ENCODE assay signal across 8 mouse cellular contexts in the genomic region with DNA sequence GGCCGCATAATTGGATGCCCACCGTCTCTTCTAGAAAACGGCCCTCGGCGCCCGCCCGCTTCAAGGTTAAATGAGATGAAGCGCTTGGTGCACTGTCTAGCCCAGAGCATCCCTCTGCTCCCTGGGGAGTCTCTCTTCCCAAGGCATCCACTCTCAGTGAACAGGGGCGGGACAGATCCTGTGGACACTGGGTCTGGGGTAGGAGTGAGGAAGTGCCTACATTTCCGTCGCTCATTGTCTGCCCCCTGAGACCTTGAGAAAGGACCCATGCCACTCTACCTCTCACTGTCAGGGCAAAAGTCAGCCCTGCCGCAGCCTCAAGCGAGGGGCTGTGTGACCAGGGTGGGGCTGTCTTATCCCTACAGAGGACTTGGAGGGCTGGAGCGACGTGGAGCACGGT. TPM values are rescaled to one million over a fixed set of nuclear protein-coding genes. Genes with fewer than 3 reads are reported as not detected.
DNase-seq lines count a peak whose midpoint lies in the region; ATAC-seq and TF ChIP-seq lines count a peak whose summit lies in the region.

No protein-coding gene starts in this region.

- no peak for TF ChIP-seq CTCF in E14TG2a.4 (conservative IDR thresholded peaks at IDR 0.05; ENCODE audit: low read length)
- TF ChIP-seq CTCF in forebrain, postnatal 0 days (IDR thresholded peaks at IDR 0.05; ENCODE audit: low read depth) = no peak
- no peak for TF ChIP-seq CTCF in thymus, adult 2 months (IDR thresholded peaks at IDR 0.05; ENCODE audit: borderline replicate concordance, control insufficient read depth, extremely low read depth, insufficient read depth, low read length, poor library complexity)

- no peak for TF ChIP-seq POLR2A in thymus, adult 2 months (IDR thresholded peaks at IDR 0.05; ENCODE audit: control insufficient read depth, extremely low read depth, insufficient read depth, low read length, poor library complexity)

- peak overlapping the region; percentile 18; the same call in 1 of the 2 replicates for H3K9ac ChIP-seq in forebrain, postnatal 0 days
- no peak overlapping the region for H3K9ac ChIP-seq in liver, embryonic 15.5 days

- peak overlapping the region; percentile 50 for H3K4me3 ChIP-seq in heart, embryonic 10.5 days
- peak overlapping the region; percentile 72 for H3K4me3 ChIP-seq in E14TG2a.4 (replicated peaks; ENCODE audit: low read length)
- peak overlapping the region; percentile 29 for H3K4me3 ChIP-seq in forebrain, postnatal 0 days (ENCODE audit: low read depth, low read length)
- H3K4me3 ChIP-seq in liver, embryonic 15.5 days (replicated peaks) = peak overlapping the region; percentile 17; the same call in 1 of the 2 replicates
- no peak overlapping the region for H3K4me3 ChIP-seq in thymus, adult 2 months (ENCODE audit: control insufficient read depth, insufficient read depth, low read length)

- WGBS in heart, embryonic 10.5 days = 1% methylated on average over 16 of the region's 16 CpGs
- 2% methylated on average over 16 of the region's 16 CpGs for WGBS in forebrain, postnatal 0 days
- WGBS in liver, embryonic 15.5 days (ENCODE audit: insufficient replicate concordance) = 3% methylated on average over 16 of the region's 16 CpGs
- WGBS in thymus, adult 2 months = 10% methylated on average over 16 of the region's 16 CpGs

- no peak for ATAC-seq in forebrain, postnatal 0 days
- no peak for ATAC-seq in liver, embryonic 15.5 days (ENCODE audit: insufficient read depth)

- H3K27ac ChIP-seq in heart, embryonic 10.5 days = no peak overlapping the region
- H3K27ac ChIP-seq in forebrain, postnatal 0 days (ENCODE audit: low read depth, low read length) = no peak overlapping the region
- no peak overlapping the region for H3K27ac ChIP-seq in liver, embryonic 15.5 days (replicated peaks)
- H3K27ac ChIP-seq in thymus, adult 2 months (ENCODE audit: control insufficient read depth, insufficient read depth, low read length) = no peak overlapping the region

- peaks cover 90% of the 10 kb centered on the region for H3K27me3 ChIP-seq in heart, embryonic 10.5 days (ENCODE audit: insufficient read depth, poor library complexity, severe bottlenecking)
- H3K27me3 ChIP-seq in E14TG2a.4 (ENCODE audit: insufficient read depth, low read length) = peaks cover 57% of the 10 kb centered on the region
- H3K27me3 ChIP-seq in forebrain, postnatal 0 days (ENCODE audit: insufficient read depth, low read length) = peaks cover 35% of the 10 kb centered on the region
- H3K27me3 ChIP-seq in liver, embryonic 15.5 days = peaks cover 95% of the 10 kb centered on the region
- H3K27me3 ChIP-seq in thymus, adult 2 months (ENCODE audit: control insufficient read depth, insufficient read depth, low read length) = peaks cover 19% of the 10 kb centered on the region; the same call in 1 of the 2 replicates

- no peaks in the 10 kb centered on the region for H3K36me3 ChIP-seq in heart, embryonic 10.5 days
- H3K36me3 ChIP-seq in E14TG2a.4 (ENCODE audit: insufficient read depth, low read length) = no peaks in the 10 kb centered on the region
- no peaks in the 10 kb centered on the region for H3K36me3 ChIP-seq in forebrain, postnatal 0 days (ENCODE audit: insufficient read depth)
- H3K36me3 ChIP-seq in liver, embryonic 15.5 days (replicated peaks) = no peaks in the 10 kb centered on the region
- H3K36me3 ChIP-seq in thymus, adult 2 months (ENCODE audit: control insufficient read depth, insufficient read depth, low read length) = no peaks in the 10 kb centered on the region

- H3K9me3 ChIP-seq in heart, embryonic 10.5 days = no peaks in the 10 kb centered on the region
- no peaks in the 10 kb centered on the region for H3K9me3 ChIP-seq in E14TG2a.4 (ENCODE audit: low read length)
- no peaks in the 10 kb centered on the region for H3K9me3 ChIP-seq in forebrain, postnatal 0 days (ENCODE audit: low read length)
- no peaks in the 10 kb centered on the region for H3K9me3 ChIP-seq in liver, embryonic 15.5 days (replicated peaks)

- no peak for DNase-seq in heart, embryonic 10.5 days (ENCODE audit: low spot score)
- no peak for DNase-seq in heart, adult 18-20 months
- DNase-seq in forebrain, postnatal 0 days = no peak
- DNase-seq in Muller cell, postnatal 12 days (ENCODE audit: inconsistent ontology term) = no peak
- DNase-seq in MN1 (ENCODE audit: low spot score) = no peak
- no peak for DNase-seq in thymus, adult 2 months

- peak overlapping the region; percentile 56 for H3K4me2 ChIP-seq in forebrain, postnatal 0 days (ENCODE audit: low read depth)
- no peak overlapping the region for H3K4me2 ChIP-seq in liver, embryonic 15.5 days

- peaks cover 54% of the 10 kb centered on the region for H3K4me1 ChIP-seq in heart, embryonic 10.5 days
- peaks cover 63% of the 10 kb centered on the region for H3K4me1 ChIP-seq in E14TG2a.4 (replicated peaks; ENCODE audit: low read depth, low read length)
- 0 out of 2 replicates have a peak, but pooled peaks cover 4% of the 10 kb centered on the region for H3K4me1 ChIP-seq in forebrain, postnatal 0 days (ENCODE audit: insufficient read depth)
- H3K4me1 ChIP-seq in liver, embryonic 15.5 days (replicated peaks) = peaks cover 17% of the 10 kb centered on the region
- H3K4me1 ChIP-seq in thymus, adult 2 months (replicated peaks; ENCODE audit: control insufficient read depth, insufficient read depth, low read length) = peaks cover 8% of the 10 kb centered on the region

RNA-seq across cellular contexts. Expression of gene Fbxo2, which starts 4.0 kb away (rescaled TPM):
- 0.67 and 0.97 TPM in 2 replicates for polyA plus RNA-seq in heart, embryonic 10.5 days (2016; fragmentation: Nextera tagmentation; extraction: Ambion mirVana)
- under 1 TPM; 0.28 to 0.35 TPM for total RNA-seq in heart, adult 18-20 months (2021)
- total RNA-seq in forebrain, postnatal 0 days (2014; rRNA removed) = 10.2 and 11.9 TPM in 2 replicates
- 11.4 and 15.6 TPM in 2 replicates for polyA plus RNA-seq in forebrain, postnatal 0 days (2015; fragmentation: Nextera tagmentation; extraction: Ambion mirVana)
- polyA plus RNA-seq in liver, embryonic 15.5 days (2015; fragmentation: Nextera tagmentation; extraction: Ambion mirVana) = 0.28 TPM in 1 of 2 replicates, not detected in the other
- polyA plus RNA-seq in thymus, adult 2 months (2012; rRNA removed) = 0.66 and 1.5 TPM in 2 replicates

RNA-seq across cellular contexts. Expression of gene Fbxo44, which starts 4.2 kb away (rescaled TPM):
- 13.0 and 23.1 TPM in 2 replicates for polyA plus RNA-seq in heart, embryonic 10.5 days (2016; fragmentation: Nextera tagmentation; extraction: Ambion mirVana)
- 10 to 100 TPM; 22.8 to 23.0 TPM for total RNA-seq in heart, adult 18-20 months (2021)
- total RNA-seq in forebrain, postnatal 0 days (2014; rRNA removed) = 126 and 132 TPM in 2 replicates
- polyA plus RNA-seq in forebrain, postnatal 0 days (2015; fragmentation: Nextera tagmentation; extraction: Ambion mirVana) = 73.3 and 81.4 TPM in 2 replicates
- 0.51 and 0.54 TPM in 2 replicates for polyA plus RNA-seq in liver, embryonic 15.5 days (2015; fragmentation: Nextera tagmentation; extraction: Ambion mirVana)
- polyA plus RNA-seq in thymus, adult 2 months (2012; rRNA removed) = 31.2 and 34.5 TPM in 2 replicates

RNA-seq across cellular contexts. Expression of gene Fbxo6, which starts 12.5 kb away (rescaled TPM):
- polyA plus RNA-seq in heart, embryonic 10.5 days (2016; fragmentation: Nextera tagmentation; extraction: Ambion mirVana) = 19.5 and 21.1 TPM in 2 replicates
- total RNA-seq in heart, adult 18-20 months (2021) = 10 to 100 TPM; 41.0 to 42.1 TPM
- total RNA-seq in forebrain, postnatal 0 days (2014; rRNA removed) = 22.0 and 24.0 TPM in 2 replicates
- polyA plus RNA-seq in forebrain, postnatal 0 days (2015; fragmentation: Nextera tagmentation; extraction: Ambion mirVana) = 22.8 and 24.9 TPM in 2 replicates
- 11.0 and 11.9 TPM in 2 replicates for polyA plus RNA-seq in liver, embryonic 15.5 days (2015; fragmentation: Nextera tagmentation; extraction: Ambion mirVana)
- 41.8 and 50.9 TPM in 2 replicates for polyA plus RNA-seq in thymus, adult 2 months (2012; rRNA removed)

RNA-seq across cellular contexts. Expression of gene Draxin, which starts 34.0 kb away (rescaled TPM):
- polyA plus RNA-seq in heart, embryonic 10.5 days (2016; fragmentation: Nextera tagmentation; extraction: Ambion mirVana) = 0.12 and 0.48 TPM in 2 replicates
- under 1 TPM; 0.07 to 0.08 TPM for total RNA-seq in heart, adult 18-20 months (2021)
- 37.5 and 40.5 TPM in 2 replicates for total RNA-seq in forebrain, postnatal 0 days (2014; rRNA removed)
- 6.8 and 8.7 TPM in 2 replicates for polyA plus RNA-seq in forebrain, postnatal 0 days (2015; fragmentation: Nextera tagmentation; extraction: Ambion mirVana)
- 0.07 and 0.10 TPM in 2 replicates for polyA plus RNA-seq in liver, embryonic 15.5 days (2015; fragmentation: Nextera tagmentation; extraction: Ambion mirVana)
- 0.26 and 0.34 TPM in 2 replicates for polyA plus RNA-seq in thymus, adult 2 months (2012; rRNA removed)

RNA-seq across cellular contexts. Expression of gene Mad2l2, which starts 34.3 kb away (rescaled TPM):
- 43.3 and 51.9 TPM in 2 replicates for polyA plus RNA-seq in heart, embryonic 10.5 days (2016; fragmentation: Nextera tagmentation; extraction: Ambion mirVana)
- total RNA-seq in heart, adult 18-20 months (2021) = 10 to 100 TPM; 12.2 to 14.5 TPM
- 43.6 and 45.7 TPM in 2 replicates for total RNA-seq in forebrain, postnatal 0 days (2014; rRNA removed)
- polyA plus RNA-seq in forebrain, postnatal 0 days (2015; fragmentation: Nextera tagmentation; extraction: Ambion mirVana) = 102 and 104 TPM in 2 replicates
- polyA plus RNA-seq in liver, embryonic 15.5 days (2015; fragmentation: Nextera tagmentation; extraction: Ambion mirVana) = 12.9 and 13.2 TPM in 2 replicates
- polyA plus RNA-seq in thymus, adult 2 months (2012; rRNA removed) = 32.9 and 37.7 TPM in 2 replicates
